Mouse (Mus musculus): ENCODE results near the gene Prep.

DNA sequence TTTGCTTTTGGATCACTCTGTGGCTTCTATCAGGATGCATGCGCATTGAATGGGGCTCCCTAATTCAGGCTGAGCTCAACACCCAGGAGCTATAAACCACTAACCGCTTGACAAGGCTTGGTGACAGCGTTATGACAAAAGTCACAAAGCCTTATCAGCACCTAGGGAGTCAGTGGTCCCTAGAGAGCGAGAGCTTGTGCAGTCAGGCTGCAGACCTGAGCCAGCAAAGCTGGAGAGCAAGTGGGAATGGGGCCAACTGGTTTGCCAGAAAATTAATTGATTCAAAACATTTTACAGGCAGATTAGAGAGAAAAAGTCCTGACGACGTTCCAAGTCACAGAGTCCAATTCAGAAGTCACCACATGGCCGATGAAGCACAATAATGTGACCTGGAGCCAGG lies 37.1 kb downstream of the Prep start:
- TF ChIP-seq CTCF (IDR thresholded peaks at IDR 0.05; ENCODE audit: low read depth, low read length) (no peak), POLR2A (IDR thresholded peaks at IDR 0.05; ENCODE audit: extremely low read depth, insufficient read depth, low read length) (no peak)

All from liver, adult 2 months (tissue).